22 mouse cellular contexts compared by ENCODE assay signal in genomic region chr9:78197801-78198200, GRCm38 (mm10). TPM values are rescaled to one million over a fixed set of nuclear protein-coding genes. Genes with fewer than 3 reads are reported as not detected.
"Had no signal": no experiment of that assay in that cellular context is flagged by ENCODE, and none has a peak within 500 bp of the region (broad histone marks: within the 10 kb centered on the region; RNA-seq: fewer than 3 reads in every experiment).

No protein-coding gene starts in this region.

- H3K4me3 ChIP-seq: midbrain, embryonic 10.5 days; midbrain, embryonic 12.5 days; myocyte; neural tube, embryonic 12.5 days; stomach, embryonic 15.5 days had no signal

- H3K9ac ChIP-seq: lung, embryonic 14.5 days; midbrain, embryonic 12.5 days; neural tube, embryonic 12.5 days; stomach, embryonic 15.5 days had no signal

- H3K4me1 ChIP-seq: midbrain, embryonic 12.5 days; neural tube, embryonic 12.5 days had no signal

- H3K9me3 ChIP-seq: midbrain, embryonic 10.5 days; midbrain, embryonic 12.5 days; neural tube, embryonic 12.5 days; stomach, embryonic 15.5 days had no signal

- DNase-seq: lung, adult 18-20 months; lung, embryonic 14.5 days; lung, postnatal 10 days; lung, postnatal 4 days; midbrain, embryonic 14.5 days; right cerebral cortex, postnatal 14 days; thymus, adult 2 months; thymus, postnatal 14 days; thymus, postnatal 36 days had no signal

- H3K36me3 ChIP-seq: midbrain, embryonic 10.5 days; midbrain, embryonic 12.5 days; neural tube, embryonic 12.5 days; stomach, embryonic 15.5 days had no signal

- H3K27ac ChIP-seq: midbrain, embryonic 10.5 days; midbrain, embryonic 12.5 days; neural tube, embryonic 12.5 days; stomach, embryonic 15.5 days; stomach, postnatal 0 days had no signal

- H3K27me3 ChIP-seq: neural tube, embryonic 12.5 days; stomach, embryonic 15.5 days had no signal

RNA-seq across cellular contexts. Expression of gene Gsta4, which starts 15.2 kb away (rescaled TPM):
- total RNA-seq: megakaryocyte, adult 5-6 weeks had no signal

RNA-seq across cellular contexts. Expression of gene Gsta1, which starts 32.7 kb away (rescaled TPM):
- total RNA-seq: megakaryocyte, adult 5-6 weeks; megakaryocyte-erythroid progenitor cell, adult 5-6 weeks; neutrophil, adult 5-6 weeks had no signal
- polyA plus RNA-seq: lung, embryonic 14.5 days; lung, embryonic 16.5 days; midbrain, embryonic 10.5 days; midbrain, embryonic 12.5 days; midbrain, embryonic 14.5 days; midbrain, embryonic 16.5 days; neural tube, embryonic 12.5 days; neural tube, embryonic 14.5 days had no signal

RNA-seq across cellular contexts. Expression of gene Gm3776, which starts 59.1 kb away (rescaled TPM):
- total RNA-seq: megakaryocyte, adult 5-6 weeks; megakaryocyte-erythroid progenitor cell, adult 5-6 weeks; neutrophil, adult 5-6 weeks had no signal
- polyA plus RNA-seq: lung, embryonic 14.5 days; lung, embryonic 16.5 days; midbrain, embryonic 10.5 days; midbrain, embryonic 12.5 days; midbrain, embryonic 14.5 days; midbrain, embryonic 16.5 days; neural tube, embryonic 12.5 days; neural tube, embryonic 14.5 days; spleen, adult 2 months had no signal
